Mouse (Mus musculus): Measurements from ENCODE around the gene Elp6. TPM values are rescaled to one million over a fixed set of nuclear protein-coding genes. Genes with fewer than 3 reads are reported as not detected.

The Elp6 gene
- total RNA-seq (2021): 10 to 100 TPM; 12.7 to 13.3 TPM

DNA sequence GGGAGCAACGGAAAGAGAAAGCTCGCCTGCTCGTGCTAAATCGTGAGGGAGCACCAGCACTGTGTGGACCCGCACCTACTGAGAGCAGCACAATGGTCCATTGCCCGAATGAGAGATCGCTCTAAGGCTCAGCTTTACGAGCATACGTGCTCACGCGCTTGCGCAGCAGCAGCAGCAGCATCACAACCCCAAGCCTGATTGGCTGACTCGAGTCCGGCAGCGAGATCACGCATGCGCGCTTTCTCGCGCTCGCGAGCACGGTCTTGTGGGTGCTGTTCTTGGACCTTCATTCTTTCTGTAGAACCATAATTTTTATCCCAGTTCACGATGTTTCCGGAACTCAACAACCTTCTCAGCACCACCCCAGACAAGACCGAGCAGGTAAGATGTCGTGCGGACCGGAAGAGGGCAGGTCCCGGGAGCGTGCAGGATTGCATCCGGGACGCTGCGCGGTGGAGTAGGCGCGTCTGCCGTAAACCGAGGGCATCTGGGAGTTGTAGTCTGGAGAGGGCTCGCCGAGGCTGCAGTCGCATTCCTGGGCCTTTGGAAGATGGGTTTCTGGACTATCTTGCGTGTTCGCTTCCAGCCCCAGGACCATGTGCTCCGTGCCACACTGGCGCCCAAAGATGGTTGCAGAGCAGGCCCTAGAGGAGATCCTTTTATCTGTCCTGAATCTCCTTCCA lies at the start of gene Elp6:
Gene Elp6 (plus strand): TSS at position 205 of the 683 bp plus-strand sequence.
- intact Hi-C loops (cut with DNase I): no loop called here
- DNase-seq (ENCODE audit: low spot score in 2 of 2): peak; percentile 94 to 96

DNA sequence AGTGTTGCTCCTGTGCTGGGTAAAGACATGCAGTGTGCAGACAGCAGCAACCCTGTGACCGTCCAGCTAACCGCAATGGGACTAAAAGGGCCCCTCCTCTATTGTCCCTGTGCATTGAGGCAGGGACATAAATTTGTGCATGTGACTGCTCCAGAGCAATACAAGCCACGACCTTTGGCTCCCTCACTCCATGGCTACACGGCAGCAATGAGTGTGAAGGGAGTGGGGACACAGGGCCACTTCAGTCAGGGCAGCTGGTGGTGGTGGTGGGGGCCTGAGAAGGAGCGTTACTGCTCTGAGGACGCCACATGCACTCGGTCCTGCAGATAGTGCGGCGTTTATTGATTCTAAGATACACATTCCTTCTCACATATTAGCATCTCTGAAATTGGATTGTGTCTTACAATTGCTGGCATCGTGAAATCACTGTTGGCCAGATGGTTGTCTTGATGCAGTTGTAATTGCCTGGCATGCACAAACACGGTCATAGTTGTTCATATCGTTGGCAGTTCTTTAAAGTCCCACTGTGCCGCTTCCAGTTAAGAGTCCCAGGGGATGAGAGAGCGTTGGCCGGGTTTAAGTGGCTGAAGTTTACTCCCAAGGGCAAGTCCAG lies 49.5 kb upstream of the Elp6 start:
- no peak for DNase-seq (ENCODE audit: low spot score in 2 of 2)
- intact Hi-C loops (cut with DNase I): no loop called here

DNA sequence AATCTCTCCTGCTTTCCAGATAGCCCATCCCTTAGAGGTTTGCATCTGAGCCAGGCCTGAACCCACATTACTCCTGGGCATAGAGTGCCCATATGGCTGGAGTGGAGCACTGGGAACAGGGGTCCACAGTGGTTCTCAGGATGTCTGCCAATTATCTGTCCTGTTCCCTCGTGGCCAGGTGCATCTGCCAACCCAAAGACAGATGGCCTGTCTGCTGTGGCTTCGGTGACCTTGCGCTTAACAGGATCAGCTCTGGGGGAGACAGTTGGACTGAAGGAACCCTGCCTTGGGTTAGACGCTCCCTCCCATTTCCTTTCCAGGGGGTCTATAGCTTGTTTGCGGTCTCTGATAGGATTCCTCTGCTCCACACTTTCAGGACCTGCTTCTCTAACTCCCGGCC lies 46.3 kb upstream of the Elp6 start:
- intact Hi-C loops (cut with DNase I): no loop called here
- DNase-seq (ENCODE audit: low spot score in 2 of 2): no peak

DNA sequence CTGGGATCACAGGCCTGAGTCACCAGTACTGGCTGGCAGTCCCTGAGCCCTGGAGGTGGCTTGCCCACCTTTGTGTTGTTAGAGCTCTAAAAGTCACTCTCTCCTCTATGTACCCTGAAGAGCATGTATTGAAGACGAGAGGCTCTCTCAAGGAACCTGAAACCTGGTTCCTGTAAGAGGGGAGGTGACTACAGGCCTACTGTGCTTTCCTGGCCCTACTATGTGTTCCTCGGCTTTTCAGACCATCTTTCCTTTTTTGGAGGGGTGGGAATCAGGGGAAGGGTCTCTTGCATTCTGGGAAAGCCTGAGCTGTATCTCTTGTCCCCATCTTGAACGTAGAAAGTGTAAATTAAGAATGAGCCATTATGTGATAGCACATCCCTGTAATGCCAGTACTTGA lies 45.9 kb upstream of the Elp6 start:
- intact Hi-C loops (cut with DNase I): no loop called here
- no peak for DNase-seq (ENCODE audit: low spot score in 2 of 2)

DNA sequence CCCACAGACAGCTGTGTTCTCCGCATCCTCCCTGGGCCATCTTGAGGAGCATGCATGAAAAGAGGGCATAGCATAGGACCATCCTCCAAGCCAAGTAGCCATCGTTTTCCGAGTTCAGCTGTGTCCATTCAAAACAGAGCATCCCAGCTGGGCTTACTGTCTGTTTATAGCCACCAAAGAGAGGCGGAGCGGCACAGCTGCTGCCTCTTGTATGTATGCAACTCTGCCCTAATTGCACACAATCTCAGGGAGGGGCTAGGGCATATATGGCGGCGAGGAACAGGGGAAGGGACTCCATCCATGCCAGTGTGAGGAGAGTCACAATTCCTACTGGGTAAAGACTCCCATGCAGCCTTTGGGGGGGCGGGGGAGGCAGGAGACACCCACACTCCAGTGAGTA lies 41.8 kb upstream of the Elp6 start:
- no peak for DNase-seq (ENCODE audit: low spot score in 2 of 2)
- intact Hi-C loops (cut with DNase I): no loop called here

DNA sequence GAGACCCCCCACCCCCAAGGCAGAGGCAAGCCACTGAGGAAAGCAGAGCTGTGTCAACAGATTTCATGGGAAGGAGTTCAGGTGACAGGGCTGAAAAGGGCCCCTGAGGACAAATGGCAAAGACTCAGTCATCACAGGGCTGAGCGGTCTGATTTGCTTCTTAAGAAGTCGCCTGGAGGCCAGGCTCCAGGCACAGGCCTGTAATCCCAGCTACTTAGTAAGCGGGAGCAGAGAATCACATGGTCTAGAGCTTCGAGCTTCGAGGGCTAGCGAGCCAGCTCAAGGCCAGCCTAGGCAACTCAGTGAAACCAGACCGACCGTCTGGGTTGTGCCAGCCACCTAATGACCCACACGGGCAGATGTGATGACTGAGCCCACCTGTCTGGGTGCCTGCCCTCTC lies 40.0 kb upstream of the Elp6 start:
- intact Hi-C loops (cut with DNase I): no loop called here
- no peak for DNase-seq (ENCODE audit: low spot score in 2 of 2)

DNA sequence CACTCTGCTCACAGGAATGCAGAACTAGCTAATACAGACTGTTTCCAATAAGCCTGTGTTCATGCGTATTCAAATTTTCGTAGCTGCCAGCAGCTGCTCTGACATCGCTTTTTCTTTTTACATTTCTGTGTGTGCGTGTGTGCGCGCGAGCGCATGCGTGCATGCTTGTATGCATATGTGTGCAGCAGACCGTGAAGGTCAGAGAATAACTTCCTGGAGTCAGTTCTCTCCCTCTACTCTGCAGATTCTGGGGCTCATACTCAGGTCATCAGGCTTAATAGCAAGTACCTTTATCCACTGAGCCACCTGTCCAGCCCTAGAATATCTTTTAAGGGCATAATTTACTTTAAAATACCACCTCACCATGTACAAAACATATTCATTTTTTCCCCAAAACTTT lies 36.6 kb upstream of the Elp6 start:
- no peak for DNase-seq (ENCODE audit: low spot score in 2 of 2)
- intact Hi-C loops (cut with DNase I): no loop called here

DNA sequence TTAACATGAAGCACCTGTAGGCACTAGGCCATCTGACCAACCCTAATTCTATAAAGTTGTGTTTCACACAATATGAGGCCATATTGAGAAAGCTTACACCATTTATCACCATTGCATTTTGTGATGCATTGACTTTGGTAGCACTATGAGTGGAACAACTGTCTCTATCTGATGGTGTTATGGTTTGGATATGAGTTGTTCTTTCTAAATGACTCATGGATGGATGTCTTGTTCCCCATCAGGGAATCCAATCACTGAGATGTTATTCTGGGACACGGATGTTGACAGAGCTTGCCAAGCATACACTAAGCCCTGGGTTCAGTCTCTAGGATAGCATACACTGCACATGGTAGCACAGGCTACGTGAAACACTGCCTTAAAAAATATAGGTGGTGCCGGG lies 32.6 kb upstream of the Elp6 start:
- DNase-seq (ENCODE audit: low spot score in 2 of 2): no peak
- intact Hi-C loops (cut with DNase I): loop anchor here (1.0 kb wide), 1 partner anchor 99 kb away; no protein-coding TSS in a partner anchor

DNA sequence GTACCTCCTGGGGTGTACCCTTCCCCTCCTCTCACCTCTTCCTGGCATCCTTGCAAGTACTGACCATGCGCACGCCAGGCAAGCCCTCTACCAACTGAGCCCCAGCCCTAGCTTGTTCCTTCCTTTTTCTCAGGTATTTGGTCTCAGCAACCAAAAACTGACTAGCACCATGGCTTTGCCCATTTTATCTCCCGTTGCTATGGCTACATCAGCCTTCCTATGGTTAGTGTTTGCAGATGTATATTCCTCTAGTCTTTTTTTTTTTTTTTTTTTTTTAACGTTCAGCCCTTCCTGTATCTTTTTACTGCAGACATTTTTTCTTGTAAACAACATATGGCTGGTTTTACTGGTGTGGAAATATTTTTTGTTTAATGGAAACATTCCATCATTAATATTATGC lies 31.5 kb upstream of the Elp6 start:
- intact Hi-C loops (cut with DNase I): no loop called here
- no peak for DNase-seq (ENCODE audit: low spot score in 2 of 2)

DNA sequence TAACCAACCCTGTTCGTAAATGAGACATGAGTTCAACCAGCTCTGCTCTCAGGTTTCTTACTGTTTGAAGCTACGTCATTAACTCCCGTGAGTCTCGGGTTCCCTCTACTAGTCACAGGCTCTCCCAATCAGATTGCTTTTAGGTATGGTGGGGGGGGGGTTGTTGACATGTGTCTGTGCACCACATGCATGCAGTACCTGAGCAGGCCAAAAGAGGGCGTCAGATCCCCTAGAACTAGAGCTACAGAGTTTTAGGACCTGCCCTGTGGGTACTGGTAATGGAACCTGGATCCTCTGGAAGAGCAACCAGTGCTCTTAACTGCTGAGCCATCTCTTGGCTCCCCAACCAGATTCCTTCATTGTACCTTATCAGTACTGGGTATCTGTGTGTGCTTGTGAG lies 29.1 kb upstream of the Elp6 start:
- intact Hi-C loops (cut with DNase I): no loop called here

DNA sequence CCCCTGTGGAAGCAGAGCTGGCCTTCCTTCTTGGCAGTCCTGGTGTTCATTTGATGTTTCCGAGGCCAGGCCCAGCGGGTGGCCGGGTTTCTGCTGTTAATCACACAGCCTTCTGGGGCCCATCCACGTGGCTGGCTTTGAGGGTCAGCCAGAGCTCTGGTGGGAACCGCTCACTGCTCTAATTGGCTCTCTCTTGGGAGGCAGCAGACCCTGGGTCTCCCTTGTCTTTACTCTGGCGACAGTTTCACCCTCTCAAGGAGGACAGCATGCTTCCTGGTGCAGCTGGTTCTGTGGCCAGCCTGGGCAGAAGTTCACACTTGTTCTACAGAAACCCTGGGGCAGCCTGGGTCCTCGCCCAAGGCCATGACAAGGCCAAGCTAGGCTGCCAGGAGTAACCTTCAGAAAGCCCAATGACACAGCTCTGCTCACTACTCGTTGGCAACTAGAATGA lies 27.5 kb upstream of the Elp6 start:
- intact Hi-C loops (cut with DNase I): no loop called here
- peak; percentile 52 to 78 for DNase-seq (ENCODE audit: low spot score in 2 of 2)

More for the DNA sequence above, 29.1 kb upstream of the Elp6 start:
- no peak for DNase-seq (ENCODE audit: low spot score in 2 of 2)

DNA sequence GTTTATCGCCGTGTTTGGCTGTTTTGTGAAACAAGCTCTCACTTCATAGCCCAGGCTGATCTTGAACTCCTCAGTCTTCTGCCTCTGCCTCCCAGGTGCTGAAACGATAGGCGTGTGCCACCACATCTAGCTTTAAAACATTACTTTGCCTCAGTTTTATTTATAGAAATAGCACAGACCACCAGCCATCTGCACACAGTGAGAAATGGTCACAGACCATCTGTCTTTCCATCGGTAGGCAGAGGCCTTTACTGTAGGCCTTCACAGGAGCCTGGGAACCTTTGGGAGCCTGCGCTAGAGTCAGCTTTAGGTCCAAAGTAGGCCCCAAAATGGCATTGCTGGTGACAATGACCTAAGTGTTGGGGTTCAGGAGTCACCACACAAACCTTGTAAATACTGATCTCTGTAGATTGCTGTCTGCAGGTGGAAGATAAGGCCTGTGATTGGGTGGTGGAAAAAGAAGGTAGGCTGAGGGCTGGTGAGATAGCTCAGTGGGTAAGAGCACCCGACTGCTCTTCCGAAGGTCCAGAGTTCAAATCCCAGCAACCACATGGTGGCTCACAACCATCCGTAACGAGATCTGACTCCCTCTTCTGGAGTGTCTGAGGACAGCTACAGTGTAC lies 20.8 kb upstream of the Elp6 start:
- DNase-seq (ENCODE audit: low spot score in 2 of 2): peak in 1 of 2 experiments; percentile 64
- intact Hi-C loops (cut with DNase I): no loop called here

DNA sequence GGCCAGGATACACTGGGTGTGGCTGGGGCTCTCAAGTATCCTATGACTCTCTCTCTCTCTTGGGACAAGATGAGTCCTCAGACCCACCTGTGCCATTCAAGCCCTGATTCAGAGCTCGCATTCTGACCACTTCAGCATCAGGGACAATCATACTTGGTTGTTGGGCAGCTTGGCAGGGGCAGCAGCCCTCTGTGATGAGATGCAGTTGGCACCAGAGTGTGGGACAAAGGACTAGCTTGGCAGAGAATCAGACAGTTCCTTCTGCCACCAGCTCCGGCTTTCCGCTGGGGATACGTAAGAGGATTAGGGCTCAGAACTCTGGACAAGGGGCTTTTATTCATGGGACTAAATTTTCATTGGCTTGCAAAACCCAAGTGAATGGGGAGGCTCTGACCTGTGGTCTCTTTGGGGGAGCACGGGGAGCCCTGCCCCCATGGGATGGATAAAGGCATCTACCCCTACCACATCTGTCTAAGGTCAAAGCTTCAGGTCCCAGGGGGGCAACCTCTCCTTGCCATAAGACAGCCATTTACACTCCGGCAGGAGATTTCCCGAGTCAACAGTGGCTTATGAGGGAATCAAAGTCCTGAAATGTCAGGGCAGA lies 17.6 kb upstream of the Elp6 start:
- DNase-seq (ENCODE audit: low spot score in 2 of 2): peak in 1 of 2 experiments; percentile 80
- intact Hi-C loops (cut with DNase I): loop anchor here (2.0 kb wide), 1 partner anchor 37 kb away; no protein-coding TSS in a partner anchor

DNA sequence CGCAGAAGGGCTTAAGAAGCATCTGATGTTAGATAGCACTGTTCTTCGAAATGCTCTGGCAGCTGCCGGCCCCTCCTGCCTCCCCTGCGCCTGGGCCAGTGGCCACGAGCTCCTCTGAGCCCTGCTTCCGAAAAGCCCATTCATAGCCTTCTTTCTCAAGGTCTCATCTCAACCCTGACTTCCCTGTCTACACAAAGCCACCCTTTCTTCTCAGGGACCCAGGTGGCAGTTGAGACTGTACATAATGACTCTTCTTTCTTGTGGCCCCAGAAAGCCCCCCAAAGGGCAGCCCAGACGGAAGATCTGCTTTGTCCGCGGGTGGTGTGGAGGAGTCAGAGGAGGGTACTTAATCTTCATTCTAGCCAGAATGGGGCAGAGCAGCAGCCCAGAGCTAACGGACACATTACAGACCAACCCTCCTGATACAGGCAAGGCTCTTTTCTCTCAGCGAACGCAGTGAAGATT lies 11.7 kb upstream of the Elp6 start:
- intact Hi-C loops (cut with DNase I): loop anchor here (1.0 to 10.0 kb wide), 3 partner anchors 87 to 188 kb away; no protein-coding TSS in a partner anchor

DNA sequence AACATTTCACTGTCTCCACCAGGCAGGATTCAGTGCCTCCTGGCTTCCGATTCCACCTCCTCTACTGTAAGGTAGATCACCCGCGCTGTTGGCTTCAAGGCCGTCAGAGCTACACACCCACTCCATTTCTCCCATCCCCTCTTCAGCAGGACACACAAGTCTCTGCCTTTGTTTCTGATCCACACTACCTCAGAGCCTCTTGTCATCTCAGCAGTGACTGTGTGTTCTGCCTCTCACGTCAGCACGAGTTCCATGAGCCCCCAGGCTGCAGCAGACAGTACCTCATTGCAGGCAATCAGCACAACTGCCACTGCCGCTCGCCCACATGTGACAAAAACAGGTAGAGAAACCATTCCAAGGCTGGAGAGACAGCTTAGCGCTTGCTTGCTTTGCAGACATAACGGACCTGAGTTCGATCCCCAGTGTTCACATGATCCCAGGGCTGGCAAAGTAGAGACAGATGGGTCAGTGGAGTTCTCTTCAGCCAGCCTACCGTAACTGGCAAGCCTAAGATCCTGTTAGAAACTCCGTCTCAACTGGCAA lies 11.0 kb upstream of the Elp6 start:
- peak; percentile 42 to 68 for DNase-seq (ENCODE audit: low spot score in 2 of 2)
- intact Hi-C loops (cut with DNase I): loop anchor here (1.0 to 10.0 kb wide), 3 partner anchors 88 to 189 kb away; no protein-coding TSS in a partner anchor

More for the DNA sequence above, 11.7 kb upstream of the Elp6 start:
- DNase-seq (ENCODE audit: low spot score in 2 of 2): peak in 1 of 2 experiments; percentile 72

DNA sequence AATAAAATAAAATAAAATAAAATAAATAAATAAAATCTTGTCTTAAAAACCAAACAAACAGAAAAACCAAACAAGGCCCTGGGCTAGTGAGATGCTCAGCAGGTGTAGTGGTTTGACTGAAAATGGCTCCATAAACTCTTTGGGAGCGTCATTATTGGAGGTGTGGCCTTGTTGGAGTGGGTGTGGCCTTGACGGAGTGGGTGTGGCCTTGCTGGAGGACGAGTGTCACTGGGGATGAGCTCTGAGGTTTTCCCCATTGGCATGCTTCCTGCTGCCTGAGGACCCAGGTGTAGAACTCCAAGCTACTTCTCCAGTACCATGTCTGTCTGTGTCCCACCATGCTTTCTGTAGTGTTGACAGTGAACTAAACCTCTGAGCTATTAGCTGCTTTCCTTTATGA lies 10.2 kb upstream of the Elp6 start:
- no peak for DNase-seq (ENCODE audit: low spot score in 2 of 2)
- intact Hi-C loops (cut with DNase I): loop anchor here (5.0 to 10.0 kb wide), 3 partner anchors 122 to 190 kb away; no protein-coding TSS in a partner anchor

DNA sequence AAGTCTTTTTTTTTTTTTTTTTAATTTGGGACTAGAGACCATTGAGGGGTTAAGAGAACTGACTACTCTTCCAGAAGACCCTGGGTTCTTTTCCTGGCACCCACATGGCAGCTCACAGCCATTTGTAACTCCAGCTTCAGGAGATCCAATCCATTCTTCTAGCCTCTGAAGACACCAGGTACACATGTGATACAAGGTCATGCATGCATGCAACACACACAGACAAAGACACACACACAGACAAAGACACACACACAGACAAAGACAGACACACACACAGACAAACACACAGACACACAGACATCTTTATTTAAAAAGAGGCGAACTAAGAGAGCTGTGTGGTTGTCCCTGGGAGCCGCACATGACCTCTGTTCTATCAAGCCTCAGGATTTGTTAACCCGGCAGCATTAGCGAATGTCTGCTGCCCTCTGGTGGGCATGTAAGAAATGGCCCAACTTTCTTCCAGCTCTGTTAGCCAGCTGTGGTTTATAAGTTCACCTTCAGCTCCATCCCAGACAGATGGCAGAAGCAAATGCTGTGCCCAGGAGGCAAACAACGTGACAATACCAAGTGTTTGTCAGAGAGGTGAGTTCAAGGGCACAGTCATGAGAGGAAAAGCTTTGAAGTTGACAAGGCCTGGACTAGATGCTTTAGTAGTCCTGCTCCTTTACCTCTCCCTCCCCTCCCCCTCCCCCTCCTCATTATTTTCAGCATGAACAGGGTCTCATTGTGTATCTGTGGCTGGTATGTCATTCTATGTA lies 7.9 kb upstream of the Elp6 start:
- DNase-seq (ENCODE audit: low spot score in 2 of 2): peak; percentile 86 to 92
- intact Hi-C loops (cut with DNase I): loop anchor here (2.0 to 10.0 kb wide), 4 partner anchors 48 to 192 kb away; no protein-coding TSS in a partner anchor

DNA sequence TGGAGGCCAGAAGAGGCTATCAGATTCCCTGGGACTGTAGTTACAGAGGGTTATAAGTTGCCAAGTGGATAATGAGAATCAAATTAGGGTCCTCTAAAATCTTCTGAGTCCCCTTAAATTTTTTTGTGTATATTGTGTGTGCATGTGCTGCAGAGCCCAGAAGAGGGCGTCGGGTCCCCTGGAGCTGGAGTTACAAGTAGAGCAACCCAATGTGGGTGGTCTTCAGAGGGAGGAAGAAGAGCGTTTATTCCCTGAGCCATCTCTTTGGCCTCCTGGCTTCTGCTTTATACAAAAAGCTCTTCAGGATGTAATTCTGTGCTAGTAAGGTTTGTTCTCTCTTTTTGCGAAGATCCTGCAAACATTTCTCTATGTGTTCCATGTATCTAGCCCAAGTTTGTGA lies 457 bp upstream of the Elp6 start:
- no peak for DNase-seq (ENCODE audit: low spot score in 2 of 2)

DNA sequence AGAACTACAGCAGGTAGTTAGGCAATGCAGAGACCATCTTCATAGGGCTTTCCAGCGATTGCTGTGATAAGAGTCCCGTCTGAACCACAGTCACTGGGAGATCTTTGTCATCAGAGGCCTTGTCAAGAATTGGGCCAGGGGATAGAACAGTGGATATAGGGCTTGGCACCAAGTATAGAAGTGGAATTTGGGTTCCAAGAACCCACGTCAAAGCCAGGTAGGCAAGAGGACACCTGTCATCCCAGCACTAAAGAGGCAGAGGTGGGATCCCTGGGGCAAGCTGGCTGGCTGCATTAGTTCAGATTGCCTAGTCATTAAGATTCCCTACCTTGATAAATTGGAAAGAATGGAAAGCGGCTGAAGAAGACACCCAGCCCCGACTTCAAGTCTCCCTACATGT lies 1.4 kb downstream of the Elp6 start:
- no peak for DNase-seq (ENCODE audit: low spot score in 2 of 2)
- intact Hi-C loops (cut with DNase I): no loop called here

More for the DNA sequence above, 457 bp upstream of the Elp6 start:
- intact Hi-C loops (cut with DNase I): no loop called here

All from left cerebral cortex, postnatal 25 days (tissue).